Mouse (Mus musculus): ENCODE measurements around the gene Elmo3. TPM values are rescaled to one million over a fixed set of nuclear protein-coding genes. Genes with fewer than 3 reads are reported as not detected.
A peak's percentile ranks its signal among the peaks of the same experiment; 100 is the strongest.

Elmo3 gene
- polyA plus RNA-seq, 1 experiment from 2014 or later: 15.5 TPM

- peak within 1 kb of the TSS; percentile 88 for H3K27ac ChIP-seq
- no peaks in the 10 kb centered on the region for H3K36me3 ChIP-seq (ENCODE audit: insufficient read depth, low read length)
- H3K9ac ChIP-seq (ENCODE audit: low read depth, low read length): peak within 1 kb of the TSS; percentile 74
- WGBS: under 1% methylated on average over 53 of the region's 53 CpGs
- TF ChIP-seq CTCF (IDR thresholded peaks at IDR 0.05; ENCODE audit: low read depth): peak; percentile 31; the same call in 1 of the 2 replicates
- peaks cover 21% of the 10 kb centered on the region; the same call in 1 of the 2 replicates for H3K4me1 ChIP-seq (replicated peaks; ENCODE audit: insufficient read depth, low read length)
- H3K27me3 ChIP-seq (ENCODE audit: insufficient read depth, low read length): no peaks in the 10 kb centered on the region
- peak within 1 kb of the TSS; percentile 73 for H3K4me3 ChIP-seq (replicated peaks; ENCODE audit: low read depth, low read length)
- peak; percentile 99 for DNase-seq (ENCODE audit: low spot score)
- ATAC-seq (replicated peaks; ENCODE audit: low FRiP score, low read depth): peak; percentile 87
- H3K9me3 ChIP-seq (replicated peaks; ENCODE audit: low read length): no peaks in the 10 kb centered on the region
- peak within 1 kb of the TSS; percentile 90 for H3K4me2 ChIP-seq (ENCODE audit: low read length)
Observed at GRCm38 (mm10) chr8:105347428-105348221, 42.2 kb downstream of the Elmo3 start, which contains the start of gene Fhod1. Gene Fhod1 (minus strand): TSS chr8:105347953.

DNA sequence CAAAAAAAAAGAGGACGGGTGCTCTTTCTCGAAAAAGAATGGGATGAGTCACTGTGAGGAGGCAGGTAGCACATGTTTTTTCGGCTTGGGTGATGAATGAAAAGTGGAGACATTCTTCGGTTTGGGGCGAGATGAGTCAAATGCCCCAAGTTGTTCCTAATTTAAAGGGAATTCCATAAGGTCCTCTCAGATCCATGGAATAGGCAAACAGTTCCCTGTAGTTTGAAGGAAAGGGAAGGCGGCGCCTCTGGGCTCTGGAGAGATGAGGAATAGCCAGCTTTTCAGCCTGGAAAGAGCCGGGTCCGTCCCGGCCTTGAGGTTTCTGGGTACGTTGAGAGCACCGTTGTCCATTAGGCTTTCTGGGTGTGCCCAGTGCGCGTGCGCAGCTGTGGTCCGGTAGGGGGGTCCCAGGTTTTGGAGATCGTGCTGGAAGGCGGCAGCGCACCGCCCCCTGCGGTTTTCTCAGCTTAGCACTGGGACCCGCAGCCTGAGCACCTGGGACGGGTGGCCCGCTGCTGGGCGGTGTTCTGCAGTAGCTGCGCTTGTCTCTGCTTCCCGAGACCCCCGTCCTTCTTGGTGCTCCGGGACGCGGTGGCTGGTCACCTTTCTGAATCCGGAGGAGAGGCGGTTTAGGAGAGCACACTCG lies 43.2 kb downstream of the Elmo3 start, which contains the start of gene Slc9a5:
TSS of gene Slc9a5 (plus strand) at position 394 of the 646 bp plus-strand sequence.
- TF ChIP-seq CTCF (IDR thresholded peaks at IDR 0.05; ENCODE audit: low read depth): peak; percentile 39
- H3K9ac ChIP-seq (ENCODE audit: low read depth, low read length): peak within 1 kb of the TSS; percentile 74
- peaks cover 21% of the 10 kb centered on the region; the same call in 1 of the 2 replicates for H3K4me1 ChIP-seq (replicated peaks; ENCODE audit: insufficient read depth, low read length)
- WGBS: under 1% methylated on average over 34 of the region's 34 CpGs
- H3K27me3 ChIP-seq (ENCODE audit: insufficient read depth, low read length): no peaks in the 10 kb centered on the region
- ATAC-seq (replicated peaks; ENCODE audit: low FRiP score, low read depth): no peak
- H3K36me3 ChIP-seq (ENCODE audit: insufficient read depth, low read length): no peaks in the 10 kb centered on the region
- H3K9me3 ChIP-seq (replicated peaks; ENCODE audit: low read length): no peaks in the 10 kb centered on the region
- peak; percentile 70 for DNase-seq (ENCODE audit: low spot score)
- peak within 1 kb of the TSS; percentile 73 for H3K4me3 ChIP-seq (replicated peaks; ENCODE audit: low read depth, low read length)
- peak within 1 kb of the TSS; percentile 90 for H3K4me2 ChIP-seq (ENCODE audit: low read length)
- H3K27ac ChIP-seq: peak within 1 kb of the TSS; percentile 88

GRCm38 (mm10) chr8:105349096-105349771 lies 43.8 kb downstream of the Elmo3 start:
- 4% methylated on average over 25 of the region's 48 CpGs for WGBS
- Histone ChIP-seq H3K4me3 (replicated peaks; ENCODE audit: low read depth, low read length) (peak overlapping the region; percentile 73), H3K9ac (ENCODE audit: low read depth, low read length) (peak overlapping the region; percentile 59), H3K4me1 (replicated peaks; ENCODE audit: insufficient read depth, low read length) (peaks cover 21% of the 10 kb centered on the region; the same call in 1 of the 2 replicates), H3K36me3 (ENCODE audit: insufficient read depth, low read length) (no peaks in the 10 kb centered on the region), H3K27me3 (ENCODE audit: insufficient read depth, low read length) (no peaks in the 10 kb centered on the region), H3K4me2 (ENCODE audit: low read length) (peak overlapping the region; percentile 90), H3K9me3 (replicated peaks; ENCODE audit: low read length) (no peaks in the 10 kb centered on the region), H3K27ac (no peak overlapping the region)
- DNase-seq (ENCODE audit: low spot score): no peak
- ATAC-seq (replicated peaks; ENCODE audit: low FRiP score, low read depth): no peak
- TF ChIP-seq CTCF (IDR thresholded peaks at IDR 0.05; ENCODE audit: low read depth): no peak

GRCm38 (mm10) chr8:105350186-105350585 lies 44.8 kb downstream of the Elmo3 start:
- ATAC-seq (replicated peaks; ENCODE audit: low FRiP score, low read depth) (no peak), DNase-seq (ENCODE audit: low spot score) (no peak)
- Histone ChIP-seq H3K9me3 (replicated peaks; ENCODE audit: low read length) (no peaks in the 10 kb centered on the region), H3K4me1 (replicated peaks; ENCODE audit: insufficient read depth, low read length) (peaks cover 24% of the 10 kb centered on the region; the same call in 1 of the 2 replicates), H3K4me2 (ENCODE audit: low read length) (no peak overlapping the region; the same call in 1 of the 2 replicates), H3K27me3 (ENCODE audit: insufficient read depth, low read length) (no peaks in the 10 kb centered on the region), H3K9ac (ENCODE audit: low read depth, low read length) (no peak overlapping the region), H3K4me3 (replicated peaks; ENCODE audit: low read depth, low read length) (no peak overlapping the region), H3K27ac (no peak overlapping the region), H3K36me3 (ENCODE audit: insufficient read depth, low read length) (no peaks in the 10 kb centered on the region)
- TF ChIP-seq CTCF (IDR thresholded peaks at IDR 0.05; ENCODE audit: low read depth): no peak
- 51% methylated on average over 7 of the region's 7 CpGs for WGBS

DNA sequence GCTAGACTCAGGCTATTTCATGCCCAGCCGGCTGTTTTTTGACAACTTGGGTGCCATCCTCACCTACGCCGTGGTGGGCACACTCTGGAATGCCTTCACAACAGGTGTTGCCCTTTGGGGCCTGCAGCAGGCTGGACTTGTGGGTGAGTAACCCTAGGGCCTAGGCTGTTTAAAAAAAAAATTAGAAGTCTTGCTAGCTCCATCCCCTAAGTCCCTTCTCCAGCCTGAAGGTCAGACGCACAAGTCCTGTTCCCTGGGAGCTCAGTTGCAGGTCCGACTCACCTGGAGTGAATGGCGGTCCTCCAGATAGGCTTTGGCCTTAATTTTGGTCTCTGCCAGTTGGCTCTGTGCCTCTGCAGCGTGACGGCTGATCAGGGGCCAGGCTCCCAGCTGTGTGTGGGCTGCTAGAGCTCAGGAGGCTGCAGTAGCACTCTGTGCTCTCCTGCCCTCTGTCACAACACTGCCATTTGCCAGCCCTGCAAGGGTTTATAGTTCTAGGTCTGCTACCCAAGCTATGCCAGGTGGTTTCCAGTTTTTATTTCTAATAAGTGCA lies 48.3 kb downstream of the Elmo3 start:
- no peaks in the 10 kb centered on the region for H3K9me3 ChIP-seq (replicated peaks; ENCODE audit: low read length)
- DNase-seq (ENCODE audit: low spot score) (no peak), ATAC-seq (replicated peaks; ENCODE audit: low FRiP score, low read depth) (no peak)
- no peak for TF ChIP-seq CTCF (IDR thresholded peaks at IDR 0.05; ENCODE audit: low read depth)
- H3K4me3 ChIP-seq (replicated peaks; ENCODE audit: low read depth, low read length): no peak overlapping the region
- H3K4me1 ChIP-seq (replicated peaks; ENCODE audit: insufficient read depth, low read length): peaks cover 9% of the 10 kb centered on the region; the same call in 1 of the 2 replicates
- no peak overlapping the region for H3K9ac ChIP-seq (ENCODE audit: low read depth, low read length)
- no peaks in the 10 kb centered on the region for H3K27me3 ChIP-seq (ENCODE audit: insufficient read depth, low read length)
- H3K27ac ChIP-seq: no peak overlapping the region
- 71% methylated on average over 8 of the region's 8 CpGs for WGBS
- no peak overlapping the region for H3K4me2 ChIP-seq (ENCODE audit: low read length)
- no peaks in the 10 kb centered on the region for H3K36me3 ChIP-seq (ENCODE audit: insufficient read depth, low read length)

Data from kidney, postnatal 0 days (tissue).